Mouse (Mus musculus): ENCODE measurements around the gene Vmn1r43.
"Not testable (repeated sequence)": the region's sequence is repeated elsewhere in the genome, so short reads cannot be mapped to it uniquely, and the experiment has no call there.

The Vmn1r43 gene

GRCm38 (mm10) chr6:89876313-89876712 lies at the start of gene Vmn1r43, which contains the start of gene Vmn1r42:
Gene Vmn1r43 (minus strand): TSS chr6:89876413.
Gene Vmn1r42 (minus strand): TSS chr6:89876413.
- DNase-seq (ENCODE audit: low read depth, low spot score), result not testable (repeated sequence)

- no peak for DNase-seq (ENCODE audit: low read depth, low spot score)
These were observed 7.6 kb upstream of the Vmn1r43 start for GRCm38 (mm10) chr6:89883812-89884211.

- DNase-seq (ENCODE audit: low read depth, low spot score), result no peak
These were observed 7.1 kb upstream of the Vmn1r43 start, which contains the start of gene Vmn1r44 for GRCm38 (mm10) chr6:89883360-89883759. Gene Vmn1r44 (plus strand): TSS chr6:89883660.

GRCm38 (mm10) chr6:89880867-89881266 lies 4.7 kb upstream of the Vmn1r43 start:
- DNase-seq (ENCODE audit: low read depth, low spot score), result no peak

- no peak for DNase-seq (ENCODE audit: low read depth, low spot score)
These were observed 750 bp upstream of the Vmn1r43 start for GRCm38 (mm10) chr6:89876963-89877362.

GRCm38 (mm10) chr6:89867976-89868375 lies 8.2 kb downstream of the Vmn1r43 start:
- peak; percentile 11 for DNase-seq (ENCODE audit: low read depth, low spot score)

GRCm38 (mm10) chr6:89867276-89867675 lies 8.9 kb downstream of the Vmn1r43 start:
- no peak for DNase-seq (ENCODE audit: low read depth, low spot score)

GRCm38 (mm10) chr6:89863792-89864191 lies 12.4 kb downstream of the Vmn1r43 start:
- DNase-seq (ENCODE audit: low read depth, low spot score), result no peak

GRCm38 (mm10) chr6:89859839-89860238 lies 16.4 kb downstream of the Vmn1r43 start:
- no peak for DNase-seq (ENCODE audit: low read depth, low spot score)

- no peak for DNase-seq (ENCODE audit: low read depth, low spot score)
These were observed 18.7 kb downstream of the Vmn1r43 start for GRCm38 (mm10) chr6:89857552-89857951.
